Mouse (Mus musculus) testis, adult 2 months (tissue): ENCODE data around the gene Clec16a.

Source experiments
- CTCF ChIP-seq: fragments of 200-500 bp; IDR thresholded peaks from 2 replicates; pipeline ENCODE4 v1.5.1; 2012; ENCODE audit warnings: low read depth, mild to moderate bottlenecking, inconsistent platforms, low read length, moderate library complexity; ENCODE audit not compliant: control insufficient read depth, insufficient read depth, insufficient replicate concordance
- POLR2A ChIP-seq: fragments of 200-500 bp; IDR thresholded peaks from 2 replicates; pipeline ENCODE4 v1.6.1; 2012; ENCODE audit warnings: low read depth, mild to moderate bottlenecking, inconsistent platforms, low read length, moderate library complexity; ENCODE audit not compliant: control insufficient read depth

DNA sequence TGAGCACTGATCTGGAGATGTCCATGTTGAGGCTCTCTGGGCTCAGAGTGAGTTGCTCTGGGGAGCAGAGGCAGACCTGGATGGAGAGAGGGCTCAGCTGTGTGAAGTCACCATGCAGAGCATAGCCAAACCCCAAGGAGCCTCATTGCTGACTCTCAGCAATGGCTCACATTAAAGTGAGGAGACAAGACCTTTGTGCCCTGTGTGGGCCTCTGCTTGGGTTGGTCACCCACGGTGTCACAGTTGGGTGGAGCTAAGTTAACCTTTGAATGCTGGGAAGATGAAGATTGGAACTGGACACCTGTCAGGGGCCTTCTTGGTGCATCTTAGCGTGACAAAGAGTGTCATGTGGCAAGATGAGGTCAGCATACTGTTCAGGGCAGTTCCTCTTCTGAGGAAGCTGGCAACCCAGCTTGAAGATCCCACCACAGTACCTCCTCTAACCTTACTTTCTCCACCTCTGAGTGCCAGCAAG is 49.3 kb upstream of the Clec16a start:
- no peak for TF ChIP-seq CTCF
- no peak for TF ChIP-seq POLR2A
